Mouse (Mus musculus) erythroblast, embryonic 14.5 days (primary cell): ENCODE data around the gene Angpt4. TPM values are rescaled to one million over a fixed set of nuclear protein-coding genes. Genes with fewer than 3 reads are reported as not detected.

ENCODE experiments used
- H3K27me3 ChIP-seq: 2 replicates; pipeline ENCODE4 v1.6.1; 2012; ENCODE audit warnings: inconsistent platforms; ENCODE audit not compliant: control insufficient read depth
- H3K36me3 ChIP-seq: 2 replicates; pipeline ENCODE4 v1.6.1; 2012; ENCODE audit warnings: mild to moderate bottlenecking, inconsistent platforms; ENCODE audit not compliant: control insufficient read depth
- H3K4me1 ChIP-seq: 2 replicates; pipeline ENCODE4 v1.6.1; 2012; ENCODE audit warnings: inconsistent platforms; ENCODE audit not compliant: control insufficient read depth
- H3K4me3 ChIP-seq: replicated peaks from 2 replicates; pipeline ENCODE3; 2012; ENCODE audit warnings: moderate library complexity, mild to moderate bottlenecking, inconsistent platforms
- H3K9me3 ChIP-seq: 2 replicates; pipeline ENCODE4 v1.6.1; 2012; ENCODE audit warnings: low read length, inconsistent platforms, mixed read lengths; ENCODE audit not compliant: control insufficient read depth
- GATA1 ChIP-seq: IDR thresholded peaks from 2 replicates; pipeline ENCODE4 v1.6.1; 2012; ENCODE audit warnings: low read length, inconsistent platforms, mixed read lengths
- TAL1 ChIP-seq: IDR thresholded peaks from 3 replicates; pipeline ENCODE4 v1.6.1; 2012; ENCODE audit warnings: low read length, inconsistent platforms, mixed read lengths
- polyA plus RNA-seq: library from polyadenylated mRNA; stranded (reverse); fragments of >175 nt; gene quantifications from 2 replicates; pipeline ENCODE4 v1.2.3, GENCODE M21; 2012

The Angpt4 gene
- polyA plus RNA-seq, 1 experiment: not detected

DNA sequence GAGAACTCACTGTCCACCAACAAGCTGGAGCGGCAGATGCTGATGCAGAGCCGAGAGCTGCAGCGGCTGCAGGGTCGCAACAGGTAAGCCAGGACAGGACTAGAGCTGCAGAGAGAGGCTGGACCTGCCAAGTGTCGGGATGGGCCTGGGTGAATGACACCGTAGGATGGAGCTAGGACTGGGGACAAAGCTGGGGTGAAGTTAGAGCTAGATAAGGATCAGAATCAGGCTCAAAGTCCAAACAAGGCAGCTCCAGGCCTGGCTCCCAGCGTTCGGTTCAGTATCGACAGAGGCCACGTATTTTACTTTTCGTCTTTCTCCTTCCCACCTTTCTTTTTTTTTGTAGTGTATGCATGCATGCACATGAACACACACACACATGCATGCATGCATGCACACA, 16.1 kb downstream of the Angpt4 start:
- TF ChIP-seq TAL1: no peak
- no peak for TF ChIP-seq GATA1
- no peak overlapping the region for H3K4me3 ChIP-seq
- no peaks in the 10 kb centered on the region for H3K9me3 ChIP-seq
- H3K4me1 ChIP-seq: no peaks in the 10 kb centered on the region
- no peaks in the 10 kb centered on the region for H3K36me3 ChIP-seq
- no peaks in the 10 kb centered on the region for H3K27me3 ChIP-seq

GRCm38 (mm10) chr2:151930389-151931074, 19.5 kb downstream of the Angpt4 start:
- no peaks in the 10 kb centered on the region for H3K27me3 ChIP-seq
- TF ChIP-seq GATA1 (no peak), TAL1 (no peak)
- no peaks in the 10 kb centered on the region for H3K9me3 ChIP-seq
- no peak overlapping the region for H3K4me3 ChIP-seq
- no peaks in the 10 kb centered on the region for H3K36me3 ChIP-seq
- H3K4me1 ChIP-seq: no peaks in the 10 kb centered on the region

GRCm38 (mm10) chr2:151937893-151938292, 26.9 kb downstream of the Angpt4 start:
- Histone ChIP-seq H3K4me1 (no peaks in the 10 kb centered on the region), H3K36me3 (no peaks in the 10 kb centered on the region), H3K9me3 (no peaks in the 10 kb centered on the region), H3K27me3 (no peaks in the 10 kb centered on the region), H3K4me3 (no peak overlapping the region)
- TF ChIP-seq TAL1: no peak
- TF ChIP-seq GATA1: no peak

DNA sequence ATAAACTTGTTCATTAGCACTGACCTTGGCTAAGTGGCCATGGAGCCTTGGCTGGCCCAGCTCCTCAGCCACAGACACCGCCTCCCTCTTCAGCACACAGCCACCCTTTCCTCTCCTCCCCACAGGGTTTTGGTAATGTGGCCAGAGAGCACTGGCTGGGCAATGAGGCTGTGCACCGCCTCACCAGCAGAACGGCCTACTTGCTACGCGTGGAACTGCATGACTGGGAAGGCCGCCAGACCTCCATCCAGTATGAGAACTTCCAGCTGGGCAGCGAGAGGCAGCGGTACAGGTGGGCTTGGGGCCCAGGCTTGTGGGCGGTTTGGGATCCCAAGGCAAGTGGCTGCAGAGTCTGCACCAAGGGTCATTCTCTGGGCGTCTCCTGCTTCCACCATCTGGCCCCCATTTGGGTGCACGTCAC, 27.8 kb downstream of the Angpt4 start:
- no peak for TF ChIP-seq TAL1
- Histone ChIP-seq H3K4me3 (no peak overlapping the region), H3K9me3 (no peaks in the 10 kb centered on the region), H3K36me3 (no peaks in the 10 kb centered on the region), H3K4me1 (no peaks in the 10 kb centered on the region), H3K27me3 (no peaks in the 10 kb centered on the region)

DNA sequence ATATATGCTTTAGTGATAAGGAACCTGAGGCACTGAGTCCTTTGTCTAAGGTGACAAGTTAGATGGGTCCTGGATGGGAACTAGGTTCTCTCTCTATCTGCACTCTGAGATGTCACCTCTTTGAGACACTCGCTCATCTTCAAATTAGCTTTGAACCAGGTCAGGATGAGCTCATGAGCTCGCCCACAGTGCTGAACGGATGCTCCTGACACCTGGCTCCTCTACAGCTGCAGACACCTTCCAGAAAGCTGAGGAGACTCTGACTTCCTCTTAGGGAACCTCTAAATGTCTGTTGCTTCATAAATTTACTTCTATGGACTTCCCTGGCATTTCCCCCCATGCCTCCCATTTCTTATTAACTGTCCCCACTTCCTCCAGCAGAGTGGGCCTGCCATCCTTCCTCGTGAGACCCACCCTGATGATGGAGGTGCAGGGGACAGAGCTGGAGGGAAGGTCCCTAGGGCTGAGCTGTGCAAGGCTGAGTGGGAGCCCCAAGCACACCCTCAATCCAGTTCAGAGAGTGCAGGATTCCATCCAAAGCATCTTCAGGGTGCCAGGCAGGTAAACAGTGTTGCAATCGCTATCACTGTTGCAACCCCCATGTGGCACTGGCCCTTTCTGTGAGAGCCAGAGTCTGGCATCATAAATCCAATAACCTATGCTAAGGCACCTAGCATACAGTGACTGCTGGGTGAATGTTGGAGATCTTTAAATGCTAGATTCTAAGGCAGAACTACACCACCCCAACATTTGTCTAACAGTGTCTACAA, 28.8 kb downstream of the Angpt4 start:
- H3K27me3 ChIP-seq: no peaks in the 10 kb centered on the region
- no peaks in the 10 kb centered on the region for H3K36me3 ChIP-seq
- no peaks in the 10 kb centered on the region for H3K4me1 ChIP-seq
- H3K9me3 ChIP-seq: no peaks in the 10 kb centered on the region
- TF ChIP-seq TAL1 (no peak), GATA1 (no peak)
- no peak overlapping the region for H3K4me3 ChIP-seq

GRCm38 (mm10) chr2:151941269-151941668, 30.3 kb downstream of the Angpt4 start:
- no peaks in the 10 kb centered on the region for H3K36me3 ChIP-seq
- no peaks in the 10 kb centered on the region for H3K27me3 ChIP-seq
- TF ChIP-seq GATA1 (no peak), TAL1 (no peak)
- H3K4me1 ChIP-seq: no peaks in the 10 kb centered on the region
- no peak overlapping the region for H3K4me3 ChIP-seq
- H3K9me3 ChIP-seq: no peaks in the 10 kb centered on the region

GRCm38 (mm10) chr2:151944106-151944505, 33.1 kb downstream of the Angpt4 start:
- H3K4me3 ChIP-seq: no peak overlapping the region
- H3K36me3 ChIP-seq: no peaks in the 10 kb centered on the region
- H3K9me3 ChIP-seq: no peaks in the 10 kb centered on the region
- no peaks in the 10 kb centered on the region for H3K4me1 ChIP-seq
- no peaks in the 10 kb centered on the region for H3K27me3 ChIP-seq
- TF ChIP-seq TAL1: no peak
- TF ChIP-seq GATA1: no peak

- Histone ChIP-seq H3K9me3 (no peaks in the 10 kb centered on the region), H3K36me3 (no peaks in the 10 kb centered on the region), H3K27me3 (no peaks in the 10 kb centered on the region), H3K4me3 (no peak overlapping the region), H3K4me1 (no peaks in the 10 kb centered on the region)
- TF ChIP-seq TAL1 (no peak), GATA1 (no peak)
Measured at GRCm38 (mm10) chr2:151947617-151948016, 36.6 kb downstream of the Angpt4 start.

- no peaks in the 10 kb centered on the region for H3K27me3 ChIP-seq
- no peaks in the 10 kb centered on the region for H3K36me3 ChIP-seq
- H3K4me3 ChIP-seq: no peak overlapping the region
- no peaks in the 10 kb centered on the region for H3K9me3 ChIP-seq
- no peak for TF ChIP-seq TAL1
- no peak for TF ChIP-seq GATA1
- H3K4me1 ChIP-seq: no peaks in the 10 kb centered on the region
Measured at GRCm38 (mm10) chr2:151948311-151948710, 37.3 kb downstream of the Angpt4 start.
